Mouse (Mus musculus) C2C12 (cell line): ENCODE results near the gene Ccdc12.

Experiments
- CEBPB ChIP-seq: IDR thresholded peaks from one replicate; pipeline ENCODE4 v1.6.1; 2011; ENCODE audit warnings: low read depth, mild to moderate bottlenecking, control low read depth, moderate library complexity
- CTCF ChIP-seq: IDR thresholded peaks from one replicate; pipeline ENCODE4 v1.5.1; 2011; ENCODE audit not compliant: control insufficient read depth, insufficient read depth, insufficient read length
- FOSL1 ChIP-seq: IDR thresholded peaks from one replicate; pipeline ENCODE4 v1.8.0; 2011; ENCODE audit warnings: mild to moderate bottlenecking, low read length; ENCODE audit not compliant: poor library complexity, insufficient read depth, severe bottlenecking
- MAX ChIP-seq: IDR thresholded peaks from one replicate; pipeline ENCODE4 v1.6.1; 2011; ENCODE audit warnings: mild to moderate bottlenecking, control low read depth
- MYOD1 ChIP-seq: IDR thresholded peaks from one replicate; pipeline ENCODE4 v1.6.1; 2011; ENCODE audit warnings: low read depth; ENCODE audit not compliant: control insufficient read depth, insufficient read length
- MYOG ChIP-seq: IDR thresholded peaks from one replicate; pipeline ENCODE4 v1.6.1; 2011; ENCODE audit not compliant: control insufficient read depth, insufficient read length; ENCODE audit errors: extremely low read depth
- USF1 ChIP-seq: IDR thresholded peaks from one replicate; pipeline ENCODE4 v1.6.1; 2011; ENCODE audit warnings: low read depth, mild to moderate bottlenecking, control low read depth, moderate library complexity

GRCm38 (mm10) chr9:110711532-110711931 lies 55.2 kb downstream of the Ccdc12 start:
- TF ChIP-seq CTCF (no peak), MAX (no peak), MYOD1 (no peak), USF1 (no peak), MYOG (no peak), CEBPB (no peak), FOSL1 (no peak)
